Mouse (Mus musculus): Measurements from ENCODE around the gene Bicra. TPM values are rescaled to one million over a fixed set of nuclear protein-coding genes. Genes with fewer than 3 reads are reported as not detected.

The Bicra gene
- 162 and 369 TPM in 2 replicates for polyA plus RNA-seq (2012; ENCODE audit: low replicate concordance)

DNA sequence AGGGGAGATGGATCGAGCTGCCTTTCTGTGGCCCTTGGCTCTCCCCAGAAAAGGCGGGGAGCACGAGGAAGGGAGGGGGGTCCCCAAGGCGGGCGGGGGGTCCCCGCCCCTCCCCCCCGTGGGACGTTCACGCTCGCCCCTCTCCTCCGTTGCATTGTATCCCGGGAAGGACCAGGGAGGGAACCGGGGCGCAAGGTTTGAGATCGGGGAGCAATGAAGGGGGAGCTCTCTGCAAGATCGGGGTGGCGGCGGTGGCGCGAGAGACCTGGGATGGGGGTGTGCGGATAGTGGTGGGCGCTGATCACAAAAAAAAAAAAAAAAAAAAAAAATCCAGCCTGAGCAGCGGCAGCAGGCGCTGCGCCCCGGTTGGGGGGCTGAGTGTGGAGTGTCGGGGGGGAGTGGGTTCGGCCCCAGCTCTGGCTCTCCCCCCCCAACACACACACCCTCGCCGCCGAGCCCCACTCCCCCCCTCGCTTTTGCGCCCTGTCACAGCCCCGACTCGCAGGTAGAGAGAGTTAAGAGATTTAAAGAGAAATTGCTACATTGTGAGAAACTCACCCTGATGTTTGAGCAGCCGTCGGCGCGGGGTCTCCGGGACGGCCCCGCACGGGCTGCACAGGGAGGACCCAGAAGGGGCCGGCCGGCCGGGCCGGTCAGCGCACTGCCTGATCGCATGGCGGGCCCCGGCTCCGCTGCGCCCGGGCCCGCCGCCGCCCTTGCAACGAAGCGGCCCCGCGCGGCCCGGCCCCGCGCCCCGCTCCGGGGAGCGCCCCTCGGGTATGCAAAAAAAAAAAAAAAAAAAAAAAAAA, at the start of gene Bicra:
TSS of gene Bicra (minus strand) at position 584 of the 809 bp plus-strand sequence.

DNA sequence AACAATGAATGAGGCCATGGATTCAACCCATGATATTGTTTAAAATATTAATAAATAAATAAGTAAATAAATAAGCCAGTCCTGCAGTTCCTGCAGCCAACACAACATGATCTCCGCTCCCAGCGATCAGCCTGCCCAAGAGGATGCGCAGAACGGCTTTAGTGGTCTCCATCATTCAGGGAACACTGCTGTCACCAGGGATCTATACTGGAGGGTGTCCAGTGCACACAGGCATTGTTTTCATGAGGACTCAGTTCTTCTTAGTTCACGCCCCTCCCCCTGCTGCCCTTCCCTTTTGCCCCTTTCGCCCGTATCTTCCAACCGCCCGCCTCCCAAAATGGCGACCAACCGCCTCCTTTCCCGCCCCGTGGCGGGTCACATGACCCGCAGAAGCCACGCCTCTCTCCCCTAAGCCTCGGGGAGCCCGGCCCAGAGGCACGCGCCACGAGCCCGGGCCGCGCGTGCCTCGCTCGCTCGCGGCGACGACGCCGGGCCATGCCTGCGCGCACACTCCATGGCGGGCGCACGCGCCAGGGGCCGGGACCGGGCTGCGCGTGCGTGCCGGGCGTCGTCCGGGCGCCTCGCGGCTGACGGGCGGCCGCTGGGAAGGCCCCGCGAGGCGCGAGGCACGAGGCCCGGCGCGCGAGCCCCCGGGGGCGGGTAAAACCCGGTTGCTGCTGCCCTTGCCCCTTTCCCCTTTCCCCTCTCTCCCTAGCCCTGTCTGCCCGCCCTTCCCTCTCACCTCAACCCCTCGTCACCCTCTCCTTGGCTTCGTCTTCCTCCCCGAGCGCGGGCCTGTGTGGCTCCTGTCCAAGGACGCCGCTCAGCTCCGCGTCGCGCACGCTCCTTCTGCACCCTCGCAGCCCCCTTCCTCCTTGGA, 13.7 kb upstream of the Bicra start, which contains the start of gene Zfp541:
TSS of gene Zfp541 (plus strand) at position 596 of the 880 bp plus-strand sequence.

DNA sequence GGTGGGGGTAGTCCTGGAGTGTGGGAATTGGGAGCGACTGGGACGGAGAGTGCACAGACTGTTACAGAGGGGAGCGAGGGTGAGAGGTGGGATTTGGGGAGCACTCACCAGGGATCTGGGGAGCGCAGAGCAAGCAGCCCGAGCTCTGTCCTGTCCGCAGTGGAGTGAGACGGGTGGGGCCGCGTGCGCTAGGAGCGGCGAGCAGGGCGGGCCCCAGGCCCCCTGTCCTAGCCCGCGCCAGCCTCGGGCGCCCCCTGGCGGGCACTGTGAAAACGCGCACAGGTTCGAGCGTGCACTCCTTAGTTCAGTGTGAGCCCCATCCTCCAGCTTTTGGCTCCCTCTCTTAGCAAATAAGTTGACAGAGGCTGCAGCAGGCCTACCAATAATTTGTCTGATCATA, 80.4 kb downstream of the Bicra start, which contains the start of gene Ehd2:
TSS of gene Ehd2 (minus strand) at position 256 of the 400 bp plus-strand sequence.

DNA sequence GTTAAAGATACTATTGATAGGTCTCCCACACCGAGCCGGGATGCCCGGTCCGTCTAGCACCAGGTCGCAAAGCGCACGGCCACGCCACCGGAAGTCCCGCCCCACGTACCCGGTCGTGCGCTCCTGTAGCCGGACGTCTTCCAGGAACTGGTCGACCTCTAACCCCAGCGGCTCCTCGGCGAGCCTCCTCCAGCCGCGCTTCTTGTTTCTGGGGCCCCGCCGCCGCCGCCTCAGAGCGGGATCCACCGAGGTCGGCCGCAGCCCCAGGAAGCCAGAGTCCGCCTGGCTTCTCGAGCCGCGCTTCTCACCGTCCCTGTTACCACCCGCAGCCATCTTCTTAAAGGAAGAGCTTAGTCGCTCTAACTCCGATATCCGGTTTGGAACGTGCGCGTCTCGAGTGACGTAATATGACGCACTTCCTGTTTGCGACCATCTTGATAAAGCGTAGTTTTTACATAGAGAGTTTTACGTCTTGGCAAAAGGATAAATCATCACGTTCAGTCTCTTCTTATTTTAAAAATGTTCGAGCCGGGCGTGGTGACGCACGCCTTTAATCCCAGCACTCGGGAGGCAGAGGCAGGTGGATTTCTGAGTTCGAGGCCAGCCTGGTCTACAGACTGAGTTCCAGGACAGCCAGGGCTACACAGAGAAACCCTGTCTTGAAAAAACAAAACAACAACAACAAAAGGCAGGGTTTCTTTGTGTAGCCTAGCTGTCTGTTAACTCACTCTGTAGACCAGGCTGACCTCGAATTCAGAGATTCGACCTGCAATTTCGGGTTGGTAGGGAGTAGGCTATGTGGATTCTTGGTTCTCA, 101.8 kb downstream of the Bicra start, which contains the start of gene Nop53:
TSS of gene Nop53 (minus strand) at position 354 of the 816 bp plus-strand sequence.

DNA sequence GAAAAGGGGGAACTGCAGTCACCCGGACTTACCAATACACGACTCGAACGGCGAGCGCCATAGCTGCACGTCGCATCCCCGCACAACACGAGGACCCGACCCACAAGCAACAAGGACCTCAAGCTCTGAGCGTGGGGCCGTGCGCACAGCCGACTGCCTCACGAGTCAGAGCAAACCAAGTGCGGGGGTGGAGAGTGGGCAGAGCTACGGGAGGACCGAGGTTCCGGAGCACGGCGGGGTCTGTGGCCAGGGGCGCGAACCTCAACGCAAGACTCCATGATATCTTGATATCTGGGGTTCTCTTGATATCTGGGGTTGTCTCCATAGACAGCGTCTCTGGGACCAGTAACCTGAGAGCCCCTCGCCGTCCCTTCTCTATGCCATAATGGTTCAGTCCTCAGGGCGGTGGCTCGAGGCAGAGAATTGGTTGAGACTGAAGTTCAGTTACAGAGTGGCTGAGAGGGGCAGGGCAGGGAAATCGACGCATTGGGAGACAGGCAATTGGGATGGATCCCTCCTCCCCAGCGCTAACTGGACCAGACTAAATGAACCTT, 125.4 kb downstream of the Bicra start, which contains the start of gene Selenow:
TSS of gene Selenow (minus strand) at position 183 of the 554 bp plus-strand sequence.

Other genes with a start within 250 kb of the Bicra start
- gene Obox6, start 208.2 kb downstream of the Bicra start, polyA plus RNA-seq (2012; ENCODE audit: low replicate concordance): not detected in 2 replicates
- gene Crx, start 168.0 kb downstream of the Bicra start, polyA plus RNA-seq (2012; ENCODE audit: low replicate concordance): not detected in 2 replicates
- not detected in 2 replicates for gene Crxos, start 165.3 kb downstream of the Bicra start, polyA plus RNA-seq (2012; ENCODE audit: low replicate concordance)
- 96.0 and 751 TPM in 2 replicates for gene Selenow, start 125.5 kb downstream of the Bicra start, polyA plus RNA-seq (2012; ENCODE audit: low replicate concordance)
- gene Nop53, start 101.8 kb downstream of the Bicra start, polyA plus RNA-seq (2012; ENCODE audit: low replicate concordance): 567 and 832 TPM in 2 replicates
- gene Ehd2, start 80.4 kb downstream of the Bicra start, polyA plus RNA-seq (2012; ENCODE audit: low replicate concordance): 1.5 and 4.8 TPM in 2 replicates
- 0.51 TPM in 1 of 2 replicates, not detected in the other for gene Zfp541, start 13.9 kb upstream of the Bicra start, polyA plus RNA-seq (2012; ENCODE audit: low replicate concordance)
- 107 and 182 TPM in 2 replicates for gene Napa, start 50.5 kb upstream of the Bicra start, polyA plus RNA-seq (2012; ENCODE audit: low replicate concordance)
- 18.1 and 30.7 TPM in 2 replicates for gene Kptn, start 72.0 kb upstream of the Bicra start, polyA plus RNA-seq (2012; ENCODE audit: low replicate concordance)
- gene Slc8a2, start 81.9 kb upstream of the Bicra start, polyA plus RNA-seq (2012; ENCODE audit: low replicate concordance): 0.44 and 0.93 TPM in 2 replicates
- gene Meis3, start 127.2 kb upstream of the Bicra start, polyA plus RNA-seq (2012; ENCODE audit: low replicate concordance): 18.3 and 26.2 TPM in 2 replicates
- gene Dhx34, start 174.1 kb upstream of the Bicra start, polyA plus RNA-seq (2012; ENCODE audit: low replicate concordance): 48.5 and 105 TPM in 2 replicates
- 0.54 and 0.97 TPM in 2 replicates for gene C5ar2, start 196.2 kb upstream of the Bicra start, polyA plus RNA-seq (2012; ENCODE audit: low replicate concordance)
- 7.8 and 14.0 TPM in 2 replicates for gene C5ar1, start 211.6 kb upstream of the Bicra start, polyA plus RNA-seq (2012; ENCODE audit: low replicate concordance)
- gene Inafm1, start 225.7 kb upstream of the Bicra start, polyA plus RNA-seq (2012; ENCODE audit: low replicate concordance): 28.8 and 82.8 TPM in 2 replicates
- gene Ccdc9, start 238.9 kb upstream of the Bicra start, polyA plus RNA-seq (2012; ENCODE audit: low replicate concordance): 99.7 and 173 TPM in 2 replicates

All from hematopoietic multipotent progenitor cell, adult 10-12 weeks (in vitro differentiated cells).